ENCODE assay signal across 8 mouse cellular contexts in genomic region chr11:16950976-16951760, GRCm38 (mm10). TPM values are rescaled to one million over a fixed set of nuclear protein-coding genes. Genes with fewer than 3 reads are reported as not detected.
DNase-seq lines count a peak whose midpoint lies in the region; ATAC-seq lines count a peak whose summit lies in the region.

TSS of gene Fbxo48 (plus strand) at chr11:16951375.

- DNase-seq in T-cell, adult 2 months (ENCODE audit: low spot score) = peak; percentile 97
- peak; percentile 94 to 95 for DNase-seq in cerebellum, postnatal 36 days
- DNase-seq in frontal cortex, postnatal 36 days (ENCODE audit: low spot score in 2 of 2) = peak; percentile 93 to 96
- peak; percentile 90 for DNase-seq in left cerebral cortex, adult 11 months (ENCODE audit: low spot score)
- peak; percentile 97 for DNase-seq in lung, postnatal 4 days
- peak; percentile 97 for DNase-seq in retina, postnatal 7 days (ENCODE audit: low read depth, low spot score)
- peak; percentile 67 for DNase-seq in urinary bladder, adult 2 months (ENCODE audit: low spot score)

- ATAC-seq in hindbrain, embryonic 15.5 days (ENCODE audit: low FRiP score, low read depth) = peak; percentile 100

- H3K4me1 ChIP-seq in hindbrain, embryonic 15.5 days (replicated peaks) = peaks cover 13% of the 10 kb centered on the region; the same call in 1 of the 2 replicates

- H3K27ac ChIP-seq in hindbrain, embryonic 15.5 days (replicated peaks) = no peak within 1 kb of the TSS

- H3K27me3 ChIP-seq in hindbrain, embryonic 15.5 days = no peaks in the 10 kb centered on the region

- no peaks in the 10 kb centered on the region for H3K9me3 ChIP-seq in hindbrain, embryonic 15.5 days

- H3K4me3 ChIP-seq in hindbrain, embryonic 15.5 days = peak within 1 kb of the TSS; percentile 61

- peak within 1 kb of the TSS; percentile 50 for H3K9ac ChIP-seq in hindbrain, embryonic 15.5 days

- under 1% methylated on average over 38 of the region's 38 CpGs for WGBS in hindbrain, embryonic 15.5 days

- H3K36me3 ChIP-seq in hindbrain, embryonic 15.5 days = no peaks in the 10 kb centered on the region

- H3K4me2 ChIP-seq in hindbrain, embryonic 15.5 days = peak within 1 kb of the TSS; percentile 87

RNA-seq across cellular contexts. Expression of gene Fbxo48, which starts in this region (rescaled TPM):
- polyA plus RNA-seq in hindbrain, embryonic 15.5 days (2015; fragmentation: Nextera tagmentation; extraction: Ambion mirVana) = 0.43 and 0.62 TPM in 2 replicates
- 0.35 and 0.81 TPM in 2 replicates for polyA plus RNA-seq in urinary bladder, adult 2 months (2012; rRNA removed)

Comparison
In these comparisons a context has a peak if more than half of its experiments do, and no peak if none do; other contexts are left out.
1. Peak in ATAC-seq, H3K4me3 ChIP-seq, H3K9ac ChIP-seq and H3K4me2 ChIP-seq in hindbrain, embryonic 15.5 days; RNA of the gene not detected or under 1 TPM.
2. Peak in DNase-seq in urinary bladder, adult 2 months; RNA of the gene not detected or under 1 TPM.